Comparison of ENCODE assay signal across 18 mouse cellular contexts in the genomic region with DNA sequence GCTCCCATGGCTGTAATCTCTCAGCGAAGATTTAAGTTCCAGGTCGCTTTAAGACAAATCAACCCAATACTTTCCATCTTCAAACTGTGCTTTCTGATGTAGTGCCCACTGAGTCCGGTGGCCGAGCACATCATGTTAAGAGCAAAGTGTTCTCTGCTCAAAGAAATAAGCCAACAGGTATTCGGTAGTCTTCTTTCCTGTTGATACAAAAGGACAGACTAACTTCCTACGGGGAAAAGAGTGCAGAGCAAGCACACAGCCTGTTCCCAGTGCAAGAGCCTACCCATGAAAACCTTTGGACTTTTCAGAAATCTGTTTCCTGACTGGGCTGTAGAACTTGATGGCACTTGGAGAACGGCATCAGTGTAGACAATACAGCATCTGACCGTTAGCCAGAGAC. TPM values are rescaled to one million over a fixed set of nuclear protein-coding genes. Genes with fewer than 3 reads are reported as not detected.
"Had no signal": no experiment of that assay in that cellular context is flagged by ENCODE, and none has a peak within 500 bp of the region (broad histone marks: within the 10 kb centered on the region; RNA-seq: fewer than 3 reads in every experiment).

No protein-coding gene starts in this region.

- ATAC-seq: liver, postnatal 0 days; lung, postnatal 0 days had no signal

- H3K4me1 ChIP-seq: lung, embryonic 15.5 days; midbrain, embryonic 12.5 days; neural tube, embryonic 12.5 days; stomach, embryonic 15.5 days had no signal

- H3K36me3 ChIP-seq: lung, embryonic 15.5 days; midbrain, embryonic 12.5 days; neural tube, embryonic 12.5 days; stomach, embryonic 15.5 days had no signal

- H3K4me2 ChIP-seq: lung, embryonic 15.5 days; midbrain, embryonic 12.5 days; neural tube, embryonic 12.5 days; stomach, embryonic 15.5 days had no signal

- DNase-seq: liver, postnatal 0 days; lung, adult 2 months; lung, postnatal 14 days; lung, postnatal 36 days; midbrain, embryonic 14.5 days; right cerebral cortex, postnatal 14 days; thymus, adult 2 months; thymus, postnatal 25 days; thymus, postnatal 4 days had no signal

- H3K4me3 ChIP-seq: lung, embryonic 15.5 days; megakaryocyte, embryonic 14.5 days; midbrain, embryonic 12.5 days; neural tube, embryonic 12.5 days; stomach, embryonic 15.5 days had no signal

- H3K9me3 ChIP-seq: lung, embryonic 15.5 days; midbrain, embryonic 12.5 days; neural tube, embryonic 12.5 days; stomach, embryonic 15.5 days had no signal

- H3K27me3 ChIP-seq: lung, embryonic 15.5 days; midbrain, embryonic 12.5 days; neural tube, embryonic 12.5 days; stomach, embryonic 15.5 days had no signal

- H3K9ac ChIP-seq: liver, postnatal 0 days; lung, embryonic 15.5 days; midbrain, embryonic 12.5 days; neural tube, embryonic 12.5 days; stomach, embryonic 15.5 days had no signal

- H3K27ac ChIP-seq: lung, embryonic 15.5 days; macrophage; midbrain, embryonic 12.5 days; neural tube, embryonic 12.5 days; stomach, embryonic 15.5 days; stomach, postnatal 0 days had no signal

RNA-seq across cellular contexts. Expression of a gene that starts 39.3 kb away (rescaled TPM):
- total RNA-seq: monocyte, adult 5-6 weeks had no signal
